Mouse (Mus musculus): ENCODE measurements around the gene Fam110a.

Gene Fam110a

DNA sequence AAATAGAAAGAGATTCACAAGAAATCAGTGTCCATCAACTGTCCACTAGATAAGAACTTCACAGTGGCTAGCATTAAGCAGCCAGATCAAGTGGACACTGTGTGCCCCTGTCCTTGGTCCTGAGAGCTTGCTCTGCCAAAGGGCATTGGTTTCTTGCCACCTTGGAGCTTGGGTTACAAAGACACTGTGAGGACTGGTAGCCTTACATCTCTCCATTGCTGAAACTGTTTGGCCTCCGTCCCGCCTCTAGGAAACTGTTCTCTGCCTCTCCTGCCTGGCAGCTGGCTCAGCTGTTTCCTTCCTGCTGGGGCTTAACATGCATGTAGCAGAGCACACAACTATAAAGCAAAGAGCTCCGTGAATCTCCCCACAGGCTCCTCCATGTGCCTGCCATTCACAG, 42.1 kb downstream of the Fam110a start:
- peak; percentile 14 for DNase-seq (ENCODE audit: low read depth)

DNA sequence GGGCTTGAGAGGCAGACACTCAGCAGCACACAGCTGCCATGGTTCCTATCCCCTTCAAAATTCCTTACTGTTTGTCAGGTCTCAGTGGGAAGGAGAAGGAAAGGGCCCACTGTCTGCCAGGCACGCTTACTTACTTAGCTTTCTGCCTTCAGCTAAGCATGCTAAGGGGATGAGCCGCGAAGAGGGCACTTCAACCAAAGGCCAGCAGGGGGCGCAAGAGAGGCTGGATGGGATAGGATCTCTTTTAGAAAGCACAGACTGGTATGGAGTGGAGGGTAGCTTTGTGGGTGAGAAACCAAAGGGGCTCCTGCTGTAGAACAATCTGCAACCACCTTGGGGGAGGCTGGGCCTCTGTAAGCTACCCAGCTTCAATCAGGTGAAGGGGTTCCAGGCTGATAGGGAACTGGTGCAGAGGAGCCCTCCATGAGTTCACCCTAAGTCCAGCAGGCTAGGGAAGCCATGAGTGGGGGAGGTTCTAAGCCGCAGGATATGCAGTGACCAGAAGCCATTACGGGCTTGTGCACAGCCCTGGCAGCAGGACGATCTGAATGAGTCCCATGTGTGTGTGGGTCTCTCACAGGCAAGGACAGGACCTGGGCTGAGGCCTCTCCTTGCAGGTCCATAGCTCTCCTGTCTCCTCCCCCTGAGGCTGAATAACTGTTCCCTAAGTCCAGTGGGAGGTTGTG, 49.5 kb downstream of the Fam110a start:
- DNase-seq (ENCODE audit: low read depth), result peak; percentile 66

- DNase-seq (ENCODE audit: low read depth), result no peak
Observed at GRCm38 (mm10) chr2:151927103-151927502, 52.9 kb downstream of the Fam110a start.

DNA sequence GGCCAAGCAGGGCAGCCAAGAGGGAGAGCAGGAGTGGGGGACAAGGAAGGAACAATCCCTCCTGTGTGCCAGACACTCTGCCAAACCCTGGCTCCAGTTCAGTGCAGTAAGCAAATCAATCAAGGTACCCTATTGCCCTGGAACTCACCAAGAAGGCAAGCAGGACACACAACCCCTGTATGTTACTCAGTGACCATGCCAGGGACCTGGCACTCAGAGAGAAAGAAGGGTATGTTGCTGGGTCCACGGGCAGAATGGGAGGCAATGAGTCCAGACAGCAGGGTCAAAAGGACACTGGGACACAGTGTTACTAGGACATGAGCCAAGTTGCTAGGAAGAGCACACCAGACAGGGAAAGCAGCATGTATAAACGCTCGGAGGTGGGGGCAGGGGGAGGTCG, 54.3 kb downstream of the Fam110a start:
- no peak for DNase-seq (ENCODE audit: low read depth)

GRCm38 (mm10) chr2:151924276-151924675, 55.7 kb downstream of the Fam110a start:
- DNase-seq (ENCODE audit: low read depth), result no peak

- DNase-seq (ENCODE audit: low read depth), result no peak
Observed at GRCm38 (mm10) chr2:151921596-151921995, 58.4 kb downstream of the Fam110a start.

DNA sequence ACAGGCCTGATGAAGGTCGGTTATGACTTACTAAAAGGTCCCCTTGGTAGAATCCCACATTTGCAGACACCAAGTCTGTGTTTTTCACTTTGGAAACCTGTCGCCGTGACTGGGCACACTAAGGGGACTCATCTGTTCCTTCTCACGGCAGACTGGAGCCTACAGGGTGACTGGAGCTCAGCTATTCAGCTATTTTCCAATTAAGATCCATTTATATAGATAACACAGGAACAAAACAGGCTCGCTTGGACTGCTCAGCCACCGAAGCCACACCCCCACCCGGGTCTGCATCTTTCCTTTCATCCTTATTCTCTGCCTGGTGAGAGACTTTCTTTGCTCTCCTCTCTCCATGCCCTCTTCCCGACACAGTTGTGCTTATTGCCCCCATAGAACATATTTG, 59.0 kb downstream of the Fam110a start:
- DNase-seq (ENCODE audit: low read depth), result no peak

Data from c-Kit-positive CD71-negative TER-119-negative erythroid progenitor cells, embryonic 14.5 days (primary cell).